Mouse (Mus musculus): ENCODE data around the gene Eef1a1. TPM values are rescaled to one million over a fixed set of nuclear protein-coding genes. Genes with fewer than 3 reads are reported as not detected.
A peak's percentile ranks its signal among the peaks of the same experiment; 100 is the strongest.

The Eef1a1 gene
- polyA plus RNA-seq, 1 experiment from 2014 or later, result 1,972 TPM

DNA sequence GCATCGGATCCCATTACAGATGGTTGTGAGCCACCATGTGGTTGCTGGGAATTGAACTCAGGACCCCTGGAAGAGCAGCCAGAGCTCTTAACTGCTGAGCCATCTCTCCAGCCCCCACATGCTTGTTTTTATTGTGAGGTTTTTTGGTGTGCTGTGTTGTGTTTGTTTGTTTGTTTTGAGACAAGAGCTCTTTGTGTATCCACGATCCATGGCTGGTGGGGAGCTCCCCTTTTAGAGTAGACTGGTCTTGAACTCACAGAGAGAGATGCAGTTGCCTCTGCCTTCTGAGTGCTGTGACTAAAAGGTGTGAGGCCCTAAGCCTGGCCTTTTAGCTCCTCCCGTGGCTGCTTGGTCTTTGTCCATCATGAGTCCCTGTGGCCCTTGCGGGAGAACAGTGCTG lies 15.2 kb upstream of the Eef1a1 start:
- 70% methylated on average over 4 of the region's 4 CpGs for WGBS (ENCODE audit: insufficient replicate concordance)
- no peaks in the 10 kb centered on the region for H3K9me3 ChIP-seq (ENCODE audit: low read length)

GRCm38 (mm10) chr9:78503223-78504079 lies 14.5 kb upstream of the Eef1a1 start:
- TF ChIP-seq CTCF (IDR thresholded peaks at IDR 0.05; ENCODE audit: low read depth), result no peak
- TF ChIP-seq EP300 (IDR thresholded peaks at IDR 0.05; ENCODE audit: low read depth), result no peak
- Histone ChIP-seq H3K9me3 (ENCODE audit: low read length) (no peaks in the 10 kb centered on the region), H3K4me1 (ENCODE audit: insufficient read depth) (peaks cover 13% of the 10 kb centered on the region), H3K9ac (replicated peaks) (no peak overlapping the region), H3K4me2 (ENCODE audit: low read depth, low read length) (no peak overlapping the region), H3K4me3 (ENCODE audit: low read depth, low read length) (no peak overlapping the region), H3K36me3 (replicated peaks; ENCODE audit: insufficient read depth, low read length) (no peaks in the 10 kb centered on the region), H3K27ac (ENCODE audit: low read depth) (no peak overlapping the region), H3K27me3 (ENCODE audit: insufficient read depth, low read length) (no peaks in the 10 kb centered on the region)
- DNase-seq, result no peak
- 35% methylated on average over 6 of the region's 6 CpGs for WGBS (ENCODE audit: insufficient replicate concordance)
- ATAC-seq, result no peak

More for the DNA sequence above, 15.2 kb upstream of the Eef1a1 start:
- Histone ChIP-seq H3K27ac (ENCODE audit: low read depth) (no peak overlapping the region), H3K9ac (replicated peaks) (no peak overlapping the region), H3K27me3 (ENCODE audit: insufficient read depth, low read length) (no peaks in the 10 kb centered on the region), H3K36me3 (replicated peaks; ENCODE audit: insufficient read depth, low read length) (no peaks in the 10 kb centered on the region), H3K4me3 (ENCODE audit: low read depth, low read length) (no peak overlapping the region), H3K4me2 (ENCODE audit: low read depth, low read length) (no peak overlapping the region), H3K4me1 (ENCODE audit: insufficient read depth) (peaks cover 13% of the 10 kb centered on the region)
- ATAC-seq, result no peak
- TF ChIP-seq EP300 (IDR thresholded peaks at IDR 0.05; ENCODE audit: low read depth) (no peak), CTCF (IDR thresholded peaks at IDR 0.05; ENCODE audit: low read depth) (no peak)
- DNase-seq, result no peak

DNA sequence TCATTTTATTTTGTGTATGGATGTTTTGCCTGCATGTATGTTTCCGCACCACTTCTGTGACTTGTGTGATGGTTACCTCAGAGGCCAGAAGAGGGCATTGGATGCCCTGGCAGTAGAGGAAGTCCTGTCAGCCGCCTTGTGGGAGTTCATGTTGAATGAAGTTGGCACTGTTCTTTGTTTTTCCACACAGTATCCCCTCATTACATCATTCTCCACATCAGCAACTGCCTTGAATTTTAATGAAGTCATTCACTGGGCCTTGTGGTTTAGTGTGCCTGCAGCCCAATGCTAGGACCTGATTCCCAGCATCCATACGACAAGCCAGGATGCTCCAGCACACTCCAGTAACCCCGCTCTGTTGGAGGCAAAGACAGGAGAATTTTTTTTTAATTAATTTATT lies 12.3 kb upstream of the Eef1a1 start:
- WGBS (ENCODE audit: insufficient replicate concordance), result 78% methylated on average over 4 of the region's 4 CpGs
- DNase-seq, result no peak
- no peaks in the 10 kb centered on the region for H3K9me3 ChIP-seq (ENCODE audit: low read length)

DNA sequence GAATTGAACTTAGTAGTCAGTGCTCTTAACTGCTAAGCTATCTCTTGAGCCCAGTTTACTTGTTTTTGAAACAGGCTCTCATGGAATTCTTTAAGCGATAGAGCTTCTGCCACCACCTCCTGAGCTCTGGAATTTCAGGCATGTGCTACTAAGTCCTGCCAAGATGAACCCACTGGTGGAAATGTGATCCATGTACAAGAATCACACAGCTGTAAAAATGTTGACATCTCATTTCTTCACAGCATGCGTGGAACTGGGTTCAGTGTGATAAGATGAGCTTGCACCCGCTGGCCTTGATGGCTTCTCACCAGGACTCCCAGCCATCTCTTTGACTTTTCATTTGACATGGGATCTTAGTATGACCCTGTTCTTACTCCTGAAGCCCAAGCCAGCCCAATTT lies 11.4 kb upstream of the Eef1a1 start:
- no peak overlapping the region for H3K9ac ChIP-seq (replicated peaks)
- 81% methylated on average over 3 of the region's 3 CpGs for WGBS (ENCODE audit: insufficient replicate concordance)

More for the DNA sequence above, 12.3 kb upstream of the Eef1a1 start:
- no peak overlapping the region for H3K9ac ChIP-seq (replicated peaks)
- no peak overlapping the region for H3K4me2 ChIP-seq (ENCODE audit: low read depth, low read length)
- no peak overlapping the region for H3K4me3 ChIP-seq (ENCODE audit: low read depth, low read length)
- H3K27me3 ChIP-seq (ENCODE audit: insufficient read depth, low read length), result no peaks in the 10 kb centered on the region
- no peak overlapping the region for H3K27ac ChIP-seq (ENCODE audit: low read depth)
- peaks cover 11% of the 10 kb centered on the region for H3K4me1 ChIP-seq (ENCODE audit: insufficient read depth)
- no peaks in the 10 kb centered on the region for H3K36me3 ChIP-seq (replicated peaks; ENCODE audit: insufficient read depth, low read length)
- peak; percentile 26 for ATAC-seq
- TF ChIP-seq CTCF (IDR thresholded peaks at IDR 0.05; ENCODE audit: low read depth) (peak; percentile 23; the same call in 1 of the 2 replicates), EP300 (IDR thresholded peaks at IDR 0.05; ENCODE audit: low read depth) (no peak)

GRCm38 (mm10) chr9:78493171-78493570 lies 4.2 kb upstream of the Eef1a1 start:
- H3K4me2 ChIP-seq (ENCODE audit: low read depth, low read length), result no peak overlapping the region
- no peaks in the 10 kb centered on the region for H3K36me3 ChIP-seq (replicated peaks; ENCODE audit: insufficient read depth, low read length)
- 82% methylated on average over 7 of the region's 7 CpGs for WGBS (ENCODE audit: insufficient replicate concordance)
- no peak for ATAC-seq
- no peak overlapping the region for H3K4me3 ChIP-seq (ENCODE audit: low read depth, low read length)
- H3K27me3 ChIP-seq (ENCODE audit: insufficient read depth, low read length), result no peaks in the 10 kb centered on the region
- H3K9me3 ChIP-seq (ENCODE audit: low read length), result no peaks in the 10 kb centered on the region
- TF ChIP-seq CTCF (IDR thresholded peaks at IDR 0.05; ENCODE audit: low read depth), result no peak
- TF ChIP-seq EP300 (IDR thresholded peaks at IDR 0.05; ENCODE audit: low read depth), result no peak
- H3K27ac ChIP-seq (ENCODE audit: low read depth), result no peak overlapping the region
- DNase-seq, result no peak
- peaks cover 6% of the 10 kb centered on the region; the same call in 1 of the 2 replicates for H3K4me1 ChIP-seq (ENCODE audit: insufficient read depth)
- H3K9ac ChIP-seq (replicated peaks), result no peak overlapping the region

More for the DNA sequence above, 11.4 kb upstream of the Eef1a1 start:
- Histone ChIP-seq H3K9me3 (ENCODE audit: low read length) (no peaks in the 10 kb centered on the region), H3K36me3 (replicated peaks; ENCODE audit: insufficient read depth, low read length) (no peaks in the 10 kb centered on the region), H3K4me2 (ENCODE audit: low read depth, low read length) (no peak overlapping the region), H3K27me3 (ENCODE audit: insufficient read depth, low read length) (no peaks in the 10 kb centered on the region), H3K4me3 (ENCODE audit: low read depth, low read length) (no peak overlapping the region), H3K4me1 (ENCODE audit: insufficient read depth) (peaks cover 6% of the 10 kb centered on the region; the same call in 1 of the 2 replicates), H3K27ac (ENCODE audit: low read depth) (no peak overlapping the region)
- ATAC-seq (no peak), DNase-seq (no peak)
- TF ChIP-seq CTCF (IDR thresholded peaks at IDR 0.05; ENCODE audit: low read depth), result no peak
- TF ChIP-seq EP300 (IDR thresholded peaks at IDR 0.05; ENCODE audit: low read depth), result no peak

GRCm38 (mm10) chr9:78492254-78492653 lies 3.3 kb upstream of the Eef1a1 start:
- no peak for TF ChIP-seq CTCF (IDR thresholded peaks at IDR 0.05; ENCODE audit: low read depth)
- no peak for TF ChIP-seq EP300 (IDR thresholded peaks at IDR 0.05; ENCODE audit: low read depth)
- Histone ChIP-seq H3K4me1 (ENCODE audit: insufficient read depth) (peaks cover 6% of the 10 kb centered on the region; the same call in 1 of the 2 replicates), H3K27ac (ENCODE audit: low read depth) (no peak overlapping the region), H3K9ac (replicated peaks) (no peak overlapping the region), H3K36me3 (replicated peaks; ENCODE audit: insufficient read depth, low read length) (no peaks in the 10 kb centered on the region), H3K4me3 (ENCODE audit: low read depth, low read length) (no peak overlapping the region), H3K27me3 (ENCODE audit: insufficient read depth, low read length) (no peaks in the 10 kb centered on the region), H3K9me3 (ENCODE audit: low read length) (no peaks in the 10 kb centered on the region), H3K4me2 (ENCODE audit: low read depth, low read length) (no peak overlapping the region)
- DNase-seq, result no peak
- 75% methylated on average over 3 of the region's 3 CpGs for WGBS (ENCODE audit: insufficient replicate concordance)
- no peak for ATAC-seq
